Mouse (Mus musculus) liver, embryonic 11.5 days (tissue): ENCODE results near the gene Itgal. TPM values are rescaled to one million over a fixed set of nuclear protein-coding genes. Genes with fewer than 3 reads are reported as not detected.

Experiments
- ATAC-seq: fragments of 200-750 bp; cut with Nextera tagmentation; replicated peaks from 2 replicates; pipeline ENCODE4 v1.8.0; 2017; ENCODE audit warnings: moderate number of reproducible peaks, mild to moderate bottlenecking, moderate TSS enrichment, moderate library complexity; ENCODE audit not compliant: low FRiP score
- DNase-seq: peaks from one replicate; pipeline ENCODE4 v3.0.0-alpha.2; 2017; ENCODE audit warnings: low spot score
- H3K27ac ChIP-seq: fragments of 300-500 bp; sonication (generic); 2 replicates; pipeline ENCODE4 v1.5.1; 2014; ENCODE audit warnings: mild to moderate bottlenecking, low read depth, low read length, control low read depth
- H3K27me3 ChIP-seq: fragments of 300-500 bp; sonication (generic); replicated peaks from 2 replicates; pipeline ENCODE4 v1.6.1; 2014; ENCODE audit warnings: low read length, mixed read lengths; ENCODE audit not compliant: control insufficient read depth, insufficient read depth
- H3K36me3 ChIP-seq: fragments of 300-500 bp; sonication (generic); 2 replicates; pipeline ENCODE4 v1.6.1; 2014; ENCODE audit warnings: mild to moderate bottlenecking, low read length, moderate library complexity, mixed read lengths; ENCODE audit not compliant: control insufficient read depth, insufficient read depth
- H3K4me1 ChIP-seq: fragments of 300-500 bp; sonication (generic); replicated peaks from 2 replicates; pipeline ENCODE4 v1.6.1; 2014; ENCODE audit warnings: low read length, mixed read lengths; ENCODE audit not compliant: control insufficient read depth, insufficient read depth
- H3K4me2 ChIP-seq: fragments of 300-500 bp; sonication (generic); 2 replicates; pipeline ENCODE4 v1.6.1; 2014; ENCODE audit warnings: mild to moderate bottlenecking, control low read depth, moderate library complexity
- H3K4me3 ChIP-seq: fragments of 300-500 bp; sonication (generic); 2 replicates; pipeline ENCODE4 v1.5.1; 2014; ENCODE audit warnings: low read depth, low read length, control low read depth
- H3K9ac ChIP-seq: fragments of 300-500 bp; sonication (generic); 2 replicates; pipeline ENCODE4 v1.6.1; 2014; ENCODE audit warnings: low read depth, low read length, control low read depth
- H3K9me3 ChIP-seq: fragments of 300-500 bp; sonication (generic); 2 replicates; pipeline ENCODE4 v1.6.1; 2016; ENCODE audit warnings: low read length, inconsistent platforms, mixed read lengths; ENCODE audit not compliant: control insufficient read depth
- WGBS: fragments of 180-500 bp; shearing (Covaris S2); extraction: QIAGEN DNeasy Blood & Tissue Kit; methylation state at CpG from one replicate; pipeline ENCODE4 v1.1.7; 2014; 5-methylcytosine and 5-hydroxymethylcytosine counted together
- polyA plus RNA-seq: library from polyadenylated mRNA; unstranded; fragments of >200 nt; fragmentation: Nextera tagmentation; extraction: Ambion mirVana; gene quantifications from 2 replicates; pipeline ENCODE4 v1.2.1, GENCODE M21; 2014

The Itgal gene
- polyA plus RNA-seq, 1 experiment from 2014 or later, result 6.5 TPM

- no peak for ATAC-seq
Observed at GRCm38 (mm10) chr7:127313912-127314311, 17.9 kb downstream of the Itgal start.

GRCm38 (mm10) chr7:127321106-127321505 is 25.0 kb downstream of the Itgal start:
- Histone ChIP-seq H3K36me3 (no peaks in the 10 kb centered on the region), H3K4me1 (no peaks in the 10 kb centered on the region), H3K27ac (no peak overlapping the region), H3K4me3 (no peak overlapping the region), H3K4me2 (no peak overlapping the region), H3K9me3 (no peaks in the 10 kb centered on the region), H3K27me3 (no peaks in the 10 kb centered on the region), H3K9ac (no peak overlapping the region)
- no peak for ATAC-seq
- WGBS, result 71% methylated on average over 4 of the region's 4 CpGs
- DNase-seq, result no peak

More at GRCm38 (mm10) chr7:127313912-127314311, 17.9 kb downstream of the Itgal start:
- no peak for DNase-seq
- Histone ChIP-seq H3K9me3 (no peaks in the 10 kb centered on the region), H3K4me1 (no peaks in the 10 kb centered on the region), H3K4me2 (no peak overlapping the region), H3K9ac (no peak overlapping the region), H3K27ac (no peak overlapping the region), H3K36me3 (no peaks in the 10 kb centered on the region), H3K27me3 (no peaks in the 10 kb centered on the region), H3K4me3 (no peak overlapping the region)
- 41% methylated on average over 8 of the region's 8 CpGs for WGBS

GRCm38 (mm10) chr7:127322085-127322484 is 26.0 kb downstream of the Itgal start:
- Histone ChIP-seq H3K4me2 (no peak overlapping the region), H3K4me3 (no peak overlapping the region), H3K27me3 (no peaks in the 10 kb centered on the region), H3K9ac (no peak overlapping the region), H3K4me1 (no peaks in the 10 kb centered on the region), H3K9me3 (no peaks in the 10 kb centered on the region), H3K36me3 (no peaks in the 10 kb centered on the region), H3K27ac (no peak overlapping the region)
- no peak for DNase-seq
- ATAC-seq, result no peak
- 44% methylated on average over 5 of the region's 5 CpGs for WGBS

- ATAC-seq, result no peak
- Histone ChIP-seq H3K36me3 (no peaks in the 10 kb centered on the region), H3K4me1 (no peaks in the 10 kb centered on the region), H3K27ac (no peak overlapping the region), H3K9ac (no peak overlapping the region), H3K27me3 (no peaks in the 10 kb centered on the region), H3K4me3 (no peak overlapping the region), H3K9me3 (no peaks in the 10 kb centered on the region), H3K4me2 (no peak overlapping the region)
- DNase-seq, result no peak
- WGBS, result 85% methylated on average over 7 of the region's 7 CpGs
Observed at GRCm38 (mm10) chr7:127324944-127325343, 28.9 kb downstream of the Itgal start.

- no peak overlapping the region for H3K4me3 ChIP-seq
- no peak for ATAC-seq
- H3K27me3 ChIP-seq, result no peaks in the 10 kb centered on the region
- 76% methylated on average over 8 of the region's 8 CpGs for WGBS
- no peak for DNase-seq
- no peak overlapping the region for H3K4me2 ChIP-seq
- H3K9me3 ChIP-seq, result no peaks in the 10 kb centered on the region
- no peaks in the 10 kb centered on the region for H3K4me1 ChIP-seq
- H3K36me3 ChIP-seq, result no peaks in the 10 kb centered on the region
- no peak overlapping the region for H3K9ac ChIP-seq
- H3K27ac ChIP-seq, result no peak overlapping the region
Observed at GRCm38 (mm10) chr7:127325550-127325949, 29.5 kb downstream of the Itgal start.

GRCm38 (mm10) chr7:127326685-127327084 is 30.6 kb downstream of the Itgal start:
- H3K4me2 ChIP-seq, result no peak overlapping the region
- 38% methylated on average over 1 of the region's 2 CpGs for WGBS
- H3K36me3 ChIP-seq, result no peaks in the 10 kb centered on the region
- H3K27ac ChIP-seq, result no peak overlapping the region
- DNase-seq (no peak), ATAC-seq (no peak)
- H3K9ac ChIP-seq, result no peak overlapping the region
- H3K4me1 ChIP-seq, result no peaks in the 10 kb centered on the region
- no peaks in the 10 kb centered on the region for H3K27me3 ChIP-seq
- H3K9me3 ChIP-seq, result no peaks in the 10 kb centered on the region
- no peak overlapping the region for H3K4me3 ChIP-seq

- DNase-seq, result no peak
- ATAC-seq, result no peak
- 83% methylated on average over 6 of the region's 6 CpGs for WGBS
- H3K4me2 ChIP-seq, result no peak overlapping the region
- H3K27me3 ChIP-seq, result no peaks in the 10 kb centered on the region
- H3K36me3 ChIP-seq, result no peaks in the 10 kb centered on the region
- H3K9me3 ChIP-seq, result no peaks in the 10 kb centered on the region
- no peak overlapping the region for H3K4me3 ChIP-seq
- no peaks in the 10 kb centered on the region for H3K4me1 ChIP-seq
- H3K27ac ChIP-seq, result no peak overlapping the region
- H3K9ac ChIP-seq, result no peak overlapping the region
Observed at GRCm38 (mm10) chr7:127333240-127333639, 37.2 kb downstream of the Itgal start.

- Histone ChIP-seq H3K4me2 (no peak overlapping the region), H3K4me3 (no peak overlapping the region), H3K36me3 (no peaks in the 10 kb centered on the region), H3K9ac (no peak overlapping the region), H3K27me3 (no peaks in the 10 kb centered on the region), H3K27ac (no peak overlapping the region), H3K9me3 (no peaks in the 10 kb centered on the region), H3K4me1 (no peaks in the 10 kb centered on the region)
- DNase-seq (no peak), ATAC-seq (no peak)
- WGBS, result 87% methylated on average over 4 of the region's 4 CpGs
Observed at GRCm38 (mm10) chr7:127335604-127336003, 39.5 kb downstream of the Itgal start.

- DNase-seq (no peak), ATAC-seq (no peak)
- Histone ChIP-seq H3K27ac (no peak overlapping the region), H3K4me1 (peaks cover 4% of the 10 kb centered on the region), H3K27me3 (no peaks in the 10 kb centered on the region), H3K36me3 (no peaks in the 10 kb centered on the region), H3K9me3 (no peaks in the 10 kb centered on the region), H3K9ac (no peak overlapping the region), H3K4me2 (no peak overlapping the region), H3K4me3 (no peak overlapping the region)
- 52% methylated on average over 4 of the region's 4 CpGs for WGBS
Observed at GRCm38 (mm10) chr7:127337636-127338035, 41.6 kb downstream of the Itgal start.
